Mouse (Mus musculus) embryonic facial prominence, embryonic 14.5 days (tissue): ENCODE data around the gene Gpsm2. TPM values are rescaled to one million over a fixed set of nuclear protein-coding genes. Genes with fewer than 3 reads are reported as not detected.

Experiments used
- ATAC-seq: fragments of 200-750 bp; cut with Nextera tagmentation; 2 replicates; pipeline ENCODE4 v1.8.0; 2017; ENCODE audit warnings: low read depth, moderate number of reproducible peaks, moderate TSS enrichment
- DNase-seq: peaks from one replicate; pipeline ENCODE4 v3.0.0-alpha.2; 2015; ENCODE audit warnings: low spot score
- H3K27ac ChIP-seq: fragments of 300-500 bp; sonication (generic); replicated peaks from 2 replicates; pipeline ENCODE4 v1.5.1; 2014; ENCODE audit warnings: low read depth, mild to moderate bottlenecking, low read length, moderate library complexity
- H3K27me3 ChIP-seq: fragments of 300-500 bp; sonication (generic); replicated peaks from 2 replicates; pipeline ENCODE4 v1.6.1; 2014; ENCODE audit warnings: low read length; ENCODE audit not compliant: control insufficient read depth, insufficient read depth
- H3K36me3 ChIP-seq: fragments of 300-500 bp; sonication (generic); 2 replicates; pipeline ENCODE4 v1.6.1; 2014; ENCODE audit warnings: low read length, mixed read lengths; ENCODE audit not compliant: control insufficient read depth, insufficient read depth
- H3K4me1 ChIP-seq: fragments of 300-500 bp; sonication (generic); 2 replicates; pipeline ENCODE4 v1.6.1; 2014; ENCODE audit warnings: antibody characterized with exemption, low read length; ENCODE audit not compliant: control insufficient read depth, insufficient read depth
- H3K4me2 ChIP-seq: fragments of 300-500 bp; sonication (generic); 2 replicates; pipeline ENCODE4 v1.6.1; 2014; ENCODE audit warnings: low read depth, mild to moderate bottlenecking, low read length, moderate library complexity, mixed read lengths
- H3K4me3 ChIP-seq: fragments of 300-500 bp; sonication (generic); 2 replicates; pipeline ENCODE4 v1.5.1; 2014; ENCODE audit warnings: low read depth, mild to moderate bottlenecking, low read length
- H3K9ac ChIP-seq: fragments of 300-500 bp; sonication (generic); 2 replicates; pipeline ENCODE4 v1.6.1; 2014; ENCODE audit warnings: low read depth, mild to moderate bottlenecking, low read length, moderate library complexity, mixed read lengths
- H3K9me3 ChIP-seq: fragments of 300-500 bp; sonication (generic); 2 replicates; pipeline ENCODE4 v1.6.1; 2016; ENCODE audit warnings: low read length; ENCODE audit not compliant: control insufficient read depth
- WGBS: fragments of 180-500 bp; shearing (Covaris S2); extraction: QIAGEN DNeasy Blood & Tissue Kit; methylation state at CpG from one replicate; pipeline ENCODE4 v1.1.7; 2014; 5-methylcytosine and 5-hydroxymethylcytosine counted together
- polyA plus RNA-seq: library from polyadenylated mRNA; unstranded; fragments of >200 nt; fragmentation: Nextera tagmentation; extraction: Ambion mirVana; gene quantifications from 2 replicates; pipeline ENCODE4 v1.2.1, GENCODE M21; 2014

Gene Gpsm2
- polyA plus RNA-seq, 1 experiment from 2014 or later: 69.5 TPM

DNA sequence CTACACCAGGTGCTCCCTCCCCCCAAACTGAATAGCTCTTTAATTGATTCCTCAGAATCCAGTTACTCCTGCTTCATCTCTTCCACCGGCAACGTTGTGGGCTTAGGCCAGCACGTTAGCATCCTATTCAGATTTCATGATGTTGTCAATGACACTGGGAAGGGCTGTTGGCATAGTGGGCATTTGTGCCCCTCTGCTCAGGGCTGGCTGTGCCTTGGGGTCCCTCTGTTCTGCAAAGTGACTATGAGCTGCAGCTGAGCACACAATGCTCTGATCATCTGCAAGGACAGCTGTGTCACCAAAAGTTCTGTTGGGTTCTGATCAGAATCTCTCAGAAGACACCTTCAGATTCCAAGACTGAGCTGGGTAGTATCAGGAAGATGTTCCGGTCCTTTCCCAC, 22.0 kb upstream of the Gpsm2 start:
- no peaks in the 10 kb centered on the region for H3K27me3 ChIP-seq
- no peak for DNase-seq
- ATAC-seq: no peak
- no peak overlapping the region for H3K4me3 ChIP-seq
- H3K4me2 ChIP-seq: no peak overlapping the region
- H3K27ac ChIP-seq: no peak overlapping the region
- H3K9ac ChIP-seq: no peak overlapping the region
- no peaks in the 10 kb centered on the region for H3K9me3 ChIP-seq
- 75% methylated on average over 4 of the region's 4 CpGs for WGBS
- no peaks in the 10 kb centered on the region for H3K36me3 ChIP-seq
- no peaks in the 10 kb centered on the region for H3K4me1 ChIP-seq

DNA sequence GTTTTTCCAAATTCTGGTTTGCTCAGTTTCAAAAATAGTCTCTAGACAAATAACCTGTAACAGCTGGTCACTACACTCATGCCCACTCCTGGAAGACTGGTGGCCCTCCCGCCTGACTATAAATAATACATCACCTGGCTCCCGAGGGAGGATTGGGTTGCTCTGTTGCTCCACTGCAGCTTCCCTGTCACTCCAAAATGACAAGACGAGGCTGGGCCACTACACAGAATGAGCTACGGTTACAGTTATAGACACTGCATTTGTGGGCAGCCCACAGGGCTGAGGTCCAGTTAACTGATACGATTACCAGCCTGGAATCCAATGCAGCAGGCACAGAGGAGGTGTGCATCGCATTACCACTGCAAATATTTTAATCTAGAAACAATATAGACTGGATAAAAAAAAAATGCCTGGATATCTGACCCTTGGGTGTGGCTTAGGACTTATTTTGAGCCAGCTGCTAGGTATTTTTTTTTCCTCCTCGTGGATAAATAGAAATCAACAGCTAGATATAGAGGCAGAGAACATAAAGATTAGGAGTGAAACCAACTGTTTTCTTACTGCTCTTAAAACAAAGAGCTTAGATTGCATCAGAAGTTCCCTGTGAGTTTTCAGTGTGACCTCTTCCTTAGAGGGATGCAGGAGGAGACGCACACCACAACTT, 17.1 kb upstream of the Gpsm2 start, which contains the start of gene Aknad1:
Gene Aknad1 (plus strand): TSS at position 614 of the 664 bp plus-strand sequence.
- 49% methylated on average over 8 of the region's 8 CpGs for WGBS
- DNase-seq (peak; percentile 75), ATAC-seq (peak; percentile 92)
- no peaks in the 10 kb centered on the region for H3K36me3 ChIP-seq
- no peaks in the 10 kb centered on the region for H3K9me3 ChIP-seq
- no peaks in the 10 kb centered on the region for H3K27me3 ChIP-seq
- no peaks in the 10 kb centered on the region for H3K4me1 ChIP-seq
- no peak within 1 kb of the TSS for H3K4me2 ChIP-seq
- no peak within 1 kb of the TSS for H3K27ac ChIP-seq
- no peak within 1 kb of the TSS for H3K9ac ChIP-seq
- no peak within 1 kb of the TSS for H3K4me3 ChIP-seq

DNA sequence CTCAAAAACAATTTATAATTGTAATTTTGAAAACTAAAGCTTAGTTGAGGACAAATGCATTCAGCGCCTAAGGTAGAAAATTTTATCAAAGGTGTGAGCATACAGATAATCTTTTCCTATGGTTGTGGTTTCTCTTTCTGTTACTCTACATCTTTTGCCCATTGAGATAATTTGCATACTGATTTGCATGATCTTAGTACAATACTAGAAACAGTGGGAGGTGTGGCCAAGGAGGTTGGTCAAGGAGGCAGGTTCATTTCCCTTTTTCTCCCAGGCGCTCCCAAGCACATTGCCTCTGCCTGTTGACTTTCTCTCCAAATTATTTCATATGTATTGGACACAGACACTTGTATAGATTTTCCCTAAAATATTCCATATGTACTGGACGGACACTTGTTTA, 15.7 kb upstream of the Gpsm2 start:
- Histone ChIP-seq H3K27ac (no peak overlapping the region), H3K9ac (no peak overlapping the region), H3K36me3 (no peaks in the 10 kb centered on the region), H3K4me1 (no peaks in the 10 kb centered on the region), H3K27me3 (no peaks in the 10 kb centered on the region), H3K4me2 (no peak overlapping the region), H3K4me3 (no peak overlapping the region), H3K9me3 (no peaks in the 10 kb centered on the region)
- DNase-seq: no peak
- ATAC-seq: no peak
- WGBS: 74% methylated on average over 3 of the region's 3 CpGs

DNA sequence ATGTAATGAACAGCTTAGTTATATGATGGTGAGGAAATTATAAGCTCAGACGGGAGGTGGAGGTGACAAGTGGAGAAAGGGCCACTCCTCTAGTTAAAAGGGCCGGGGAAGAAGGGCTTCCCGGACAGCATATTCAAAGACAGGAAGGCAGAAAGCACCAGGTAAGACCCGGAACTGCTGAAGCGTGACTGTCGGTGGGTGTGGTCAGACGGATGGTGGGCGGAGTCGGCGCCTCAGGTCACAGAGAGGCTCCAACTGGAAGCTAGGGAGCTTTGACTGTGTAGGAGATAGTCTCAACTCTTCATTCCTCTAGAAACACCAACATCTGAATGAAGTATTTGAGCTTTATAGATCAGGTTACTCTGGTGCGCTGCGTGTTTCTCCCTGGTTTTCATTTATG, 8.2 kb upstream of the Gpsm2 start:
- Histone ChIP-seq H3K4me1 (no peaks in the 10 kb centered on the region), H3K36me3 (no peaks in the 10 kb centered on the region), H3K9ac (no peak overlapping the region), H3K4me3 (no peak overlapping the region), H3K27me3 (no peaks in the 10 kb centered on the region), H3K27ac (no peak overlapping the region), H3K4me2 (no peak overlapping the region), H3K9me3 (no peaks in the 10 kb centered on the region)
- ATAC-seq (no peak), DNase-seq (no peak)
- 34% methylated on average over 12 of the region's 12 CpGs for WGBS

DNA sequence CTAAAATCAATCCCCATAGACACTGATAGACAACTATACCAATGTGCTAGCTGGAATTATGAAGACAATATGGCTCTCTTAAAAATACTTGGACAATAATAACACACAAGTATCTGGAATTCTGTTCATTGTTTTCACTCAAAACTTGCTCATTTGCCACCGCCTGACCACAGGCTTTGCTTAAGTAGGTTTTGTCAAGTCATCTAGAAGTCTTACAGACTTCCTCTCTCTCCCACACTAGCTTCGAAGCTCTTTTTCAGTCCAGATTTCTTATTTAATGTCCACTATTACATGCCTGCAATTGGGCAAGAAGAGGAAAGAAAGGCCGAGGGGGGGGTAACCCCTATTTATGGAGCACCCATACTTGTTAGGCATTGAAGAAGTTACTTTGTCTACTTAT, 5.7 kb upstream of the Gpsm2 start:
- Histone ChIP-seq H3K27me3 (no peaks in the 10 kb centered on the region), H3K9me3 (no peaks in the 10 kb centered on the region), H3K4me2 (no peak overlapping the region), H3K27ac (no peak overlapping the region), H3K36me3 (no peaks in the 10 kb centered on the region), H3K4me3 (no peak overlapping the region), H3K9ac (no peak overlapping the region), H3K4me1 (peaks cover 3% of the 10 kb centered on the region; the same call in 1 of the 2 replicates)
- no peak for DNase-seq
- no peak for ATAC-seq
- 85% methylated on average over 3 of the region's 3 CpGs for WGBS

DNA sequence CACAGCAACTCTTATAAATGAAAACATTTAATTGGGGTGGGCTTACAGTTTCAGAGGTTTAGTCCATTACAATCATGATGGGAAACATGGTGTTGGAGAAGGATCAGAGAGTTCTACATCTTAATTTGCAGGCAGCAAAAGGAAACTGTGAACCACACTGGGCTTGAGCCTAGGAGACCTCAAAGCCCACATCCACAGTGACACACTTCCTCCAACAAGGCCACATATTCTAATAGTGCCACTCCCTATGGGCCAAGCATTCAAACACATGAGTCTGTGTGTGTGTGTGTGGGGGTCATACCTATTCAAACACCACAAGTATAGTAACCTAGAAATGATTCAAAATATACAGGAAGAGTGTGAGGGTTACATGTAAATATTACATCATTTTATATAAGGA, 5.2 kb upstream of the Gpsm2 start:
- DNase-seq: no peak
- Histone ChIP-seq H3K9me3 (no peaks in the 10 kb centered on the region), H3K36me3 (no peaks in the 10 kb centered on the region), H3K27me3 (no peaks in the 10 kb centered on the region), H3K4me2 (no peak overlapping the region), H3K9ac (no peak overlapping the region), H3K4me3 (no peak overlapping the region), H3K27ac (no peak overlapping the region), H3K4me1 (peaks cover 3% of the 10 kb centered on the region; the same call in 1 of the 2 replicates)
- no peak for ATAC-seq

DNA sequence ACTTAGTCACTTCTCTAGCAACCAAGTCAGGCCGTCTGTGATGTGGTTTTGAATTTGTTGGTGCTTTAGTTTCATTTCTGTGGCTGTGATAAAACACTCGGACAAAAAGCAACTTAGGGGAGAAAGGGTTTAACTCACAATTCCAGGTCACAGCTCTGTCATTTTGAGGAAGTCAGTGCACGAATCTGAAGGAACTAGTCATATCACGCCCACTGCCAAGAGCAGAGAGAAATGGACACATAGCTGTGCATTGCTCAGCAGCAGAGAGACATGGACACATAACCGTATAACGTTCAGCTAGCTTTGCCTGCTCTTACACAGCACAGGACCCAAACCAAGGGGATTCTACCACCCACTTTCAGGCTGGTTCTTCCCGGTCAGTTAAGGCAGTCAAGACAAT, 4.3 kb upstream of the Gpsm2 start:
- no peak overlapping the region for H3K9ac ChIP-seq

DNA sequence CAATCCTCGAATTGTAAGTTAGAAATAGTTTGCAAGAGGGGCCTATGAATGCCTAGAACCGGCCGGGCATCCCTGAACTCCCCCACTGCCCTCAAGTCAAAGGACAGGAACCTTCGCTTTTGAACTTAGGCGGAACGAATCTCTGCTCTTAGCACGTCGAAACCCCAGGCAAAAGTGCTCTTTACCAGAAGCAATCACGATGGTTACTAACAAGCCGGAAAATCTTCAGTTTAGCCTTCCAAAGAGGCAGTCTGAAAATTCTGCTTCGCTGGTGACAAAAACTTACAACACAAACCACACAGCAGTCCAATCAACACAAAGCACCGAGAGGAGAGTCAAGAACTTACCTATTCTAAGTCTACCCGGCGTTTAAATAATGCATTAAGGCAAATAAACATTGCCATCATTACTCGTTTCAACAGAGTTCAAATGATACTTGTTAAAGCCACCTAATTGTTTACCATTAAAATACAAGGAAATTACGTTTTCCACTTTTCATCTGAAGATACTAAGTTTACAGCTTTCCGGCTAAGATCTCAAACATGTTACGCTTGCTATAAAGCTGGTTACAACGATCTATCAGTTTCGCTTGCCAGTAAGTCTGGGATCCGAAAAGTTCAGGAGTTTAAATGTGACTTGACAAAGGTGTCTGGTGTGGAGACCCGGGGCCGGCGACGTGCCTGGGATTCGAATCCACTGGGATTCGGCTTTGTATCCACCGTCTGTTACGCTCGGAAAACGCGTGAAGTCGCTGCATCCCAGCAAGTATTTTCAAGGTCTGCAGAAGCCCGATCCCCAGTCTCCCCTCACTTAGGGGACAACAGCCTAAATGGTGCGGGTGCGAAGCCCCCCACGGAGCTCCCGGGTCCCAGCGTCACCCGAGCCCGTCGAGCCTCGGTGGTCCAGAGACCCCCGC, 775 bp downstream of the Gpsm2 start:
- H3K9ac ChIP-seq: peak overlapping the region; percentile 91
- H3K4me3 ChIP-seq: peak overlapping the region; percentile 80
- ATAC-seq: peak; percentile 42; the same call in 1 of the 2 replicates
- peak; percentile 85 for DNase-seq
- peak overlapping the region; percentile 78 for H3K4me2 ChIP-seq
- under 1% methylated on average over 35 of the region's 44 CpGs for WGBS
- H3K36me3 ChIP-seq: no peaks in the 10 kb centered on the region
- H3K9me3 ChIP-seq: no peaks in the 10 kb centered on the region
- peaks cover 26% of the 10 kb centered on the region for H3K4me1 ChIP-seq
- no peaks in the 10 kb centered on the region for H3K27me3 ChIP-seq
- peak overlapping the region; percentile 91 for H3K27ac ChIP-seq

More for the DNA sequence above, 4.3 kb upstream of the Gpsm2 start:
- 87% methylated on average over 7 of the region's 7 CpGs for WGBS
- DNase-seq (no peak), ATAC-seq (no peak)
- no peaks in the 10 kb centered on the region for H3K36me3 ChIP-seq
- no peak overlapping the region for H3K4me3 ChIP-seq
- no peak overlapping the region for H3K4me2 ChIP-seq
- H3K9me3 ChIP-seq: no peaks in the 10 kb centered on the region
- H3K27me3 ChIP-seq: no peaks in the 10 kb centered on the region
- peaks cover 3% of the 10 kb centered on the region; the same call in 1 of the 2 replicates for H3K4me1 ChIP-seq
- H3K27ac ChIP-seq: no peak overlapping the region
